Mouse (Mus musculus) heart, embryonic 11.5 days (tissue): ENCODE measurements around the gene Tmem115. TPM values are rescaled to one million over a fixed set of nuclear protein-coding genes. Genes with fewer than 3 reads are reported as not detected.
A peak's percentile ranks its signal among the peaks of the same experiment; 100 is the strongest.
"Not testable (repeated sequence)": the region's sequence is repeated elsewhere in the genome, so short reads cannot be mapped to it uniquely, and the experiment has no call there.

ENCODE experiments used
- ATAC-seq: fragments of 200-750 bp; cut with Nextera tagmentation; replicated peaks from 2 replicates; pipeline ENCODE4 v1.8.0; 2017; ENCODE audit warnings: moderate library complexity; ENCODE audit not compliant: insufficient number of reproducible peaks, low FRiP score, low TSS enrichment
- H3K27ac ChIP-seq: fragments of 300-500 bp; sonication (generic); 2 replicates; pipeline ENCODE4 v1.5.1; 2014; ENCODE audit warnings: mild to moderate bottlenecking, low read depth, low read length
- H3K27me3 ChIP-seq: fragments of 300-500 bp; sonication (generic); 2 replicates; pipeline ENCODE4 v1.6.1; 2014; ENCODE audit warnings: mild to moderate bottlenecking, low read length, mixed read lengths; ENCODE audit not compliant: control insufficient read depth, insufficient read depth
- H3K36me3 ChIP-seq: fragments of 300-500 bp; sonication (generic); 2 replicates; pipeline ENCODE4 v1.6.1; 2014; ENCODE audit warnings: mild to moderate bottlenecking, low read length, moderate library complexity, mixed read lengths; ENCODE audit not compliant: control insufficient read depth, insufficient read depth
- H3K4me1 ChIP-seq: fragments of 300-500 bp; sonication (generic); 2 replicates; pipeline ENCODE4 v1.6.1; 2014; ENCODE audit warnings: low read length; ENCODE audit not compliant: control insufficient read depth, insufficient read depth
- H3K4me2 ChIP-seq: fragments of 300-500 bp; sonication (generic); 2 replicates; pipeline ENCODE4 v1.6.1; 2014; ENCODE audit warnings: mild to moderate bottlenecking, moderate library complexity
- H3K4me3 ChIP-seq: fragments of 300-500 bp; sonication (generic); 2 replicates; pipeline ENCODE4 v1.5.1; 2014; ENCODE audit warnings: low read depth, low read length
- H3K9ac ChIP-seq: fragments of 300-500 bp; sonication (generic); 2 replicates; pipeline ENCODE4 v1.6.1; 2014; ENCODE audit warnings: mild to moderate bottlenecking, low read depth, low read length, moderate library complexity
- H3K9me3 ChIP-seq: fragments of 300-500 bp; sonication (generic); replicated peaks from 2 replicates; pipeline ENCODE4 v1.6.1; 2016; ENCODE audit warnings: low read length; ENCODE audit not compliant: control insufficient read depth
- WGBS: fragments of 180-500 bp; shearing (Covaris S2); extraction: QIAGEN DNeasy Blood & Tissue Kit; methylation state at CpG from one replicate; pipeline ENCODE4 v1.1.7; 2014; ENCODE audit not compliant: insufficient replicate concordance; 5-methylcytosine and 5-hydroxymethylcytosine counted together
- polyA plus RNA-seq: library from polyadenylated mRNA; unstranded; fragments of >200 nt; fragmentation: Nextera tagmentation; extraction: Ambion mirVana; gene quantifications from 2 replicates; pipeline ENCODE4 v1.2.1, GENCODE M21; 2014

Gene Tmem115
- polyA plus RNA-seq, 1 experiment from 2014 or later, result 37.0 TPM

- H3K27ac ChIP-seq, result peak overlapping the region; percentile 98
- peak; percentile 22; the same call in 1 of the 2 replicates for ATAC-seq
- H3K9ac ChIP-seq, result peak overlapping the region; percentile 97
- peaks cover 43% of the 10 kb centered on the region for H3K4me1 ChIP-seq
- H3K4me3 ChIP-seq, result peak overlapping the region; percentile 84
- peaks cover 22% of the 10 kb centered on the region for H3K36me3 ChIP-seq
- H3K4me2 ChIP-seq, result peak overlapping the region; percentile 98
- H3K9me3 ChIP-seq, result no peaks in the 10 kb centered on the region
- under 1% methylated on average over 23 of the region's 23 CpGs for WGBS
- H3K27me3 ChIP-seq, result peaks cover 14% of the 10 kb centered on the region
These were observed 21.3 kb downstream of the Tmem115 start for GRCm38 (mm10) chr9:107555031-107555457.

GRCm38 (mm10) chr9:107555701-107556100 is 22.0 kb downstream of the Tmem115 start:
- WGBS, result 32% methylated on average over 2 of the region's 2 CpGs
- peaks cover 41% of the 10 kb centered on the region for H3K4me1 ChIP-seq

GRCm38 (mm10) chr9:107556346-107556745 is 22.6 kb downstream of the Tmem115 start:
- no peaks in the 10 kb centered on the region for H3K9me3 ChIP-seq
- peaks cover 30% of the 10 kb centered on the region for H3K36me3 ChIP-seq
- peaks cover 3% of the 10 kb centered on the region; the same call in 1 of the 2 replicates for H3K27me3 ChIP-seq
- peak overlapping the region; percentile 84 for H3K4me3 ChIP-seq
- H3K4me1 ChIP-seq, result peaks cover 35% of the 10 kb centered on the region
- ATAC-seq, result no peak
- peak overlapping the region; percentile 98 for H3K4me2 ChIP-seq
- H3K9ac ChIP-seq, result peak overlapping the region; percentile 97; the same call in 1 of the 2 replicates
- 64% methylated on average over 3 of the region's 3 CpGs for WGBS
- H3K27ac ChIP-seq, result no peak overlapping the region

More at GRCm38 (mm10) chr9:107555701-107556100, 22.0 kb downstream of the Tmem115 start:
- Histone ChIP-seq H3K4me3 (peak overlapping the region; percentile 84), H3K36me3 (peaks cover 25% of the 10 kb centered on the region), H3K27me3 (peaks cover 7% of the 10 kb centered on the region), H3K27ac (peak overlapping the region; percentile 98), H3K9ac (peak overlapping the region; percentile 97), H3K4me2 (peak overlapping the region; percentile 98), H3K9me3 (no peaks in the 10 kb centered on the region)
- ATAC-seq, result no peak

- peaks cover 23% of the 10 kb centered on the region for H3K4me1 ChIP-seq
- H3K36me3 ChIP-seq, result peaks cover 30% of the 10 kb centered on the region
- ATAC-seq, result peak; percentile 88
- WGBS, result under 1% methylated on average over 46 of the region's 46 CpGs
- H3K4me2 ChIP-seq, result peak within 1 kb of the TSS; percentile 80
- H3K9me3 ChIP-seq, result no peaks in the 10 kb centered on the region
- H3K4me3 ChIP-seq, result peak within 1 kb of the TSS; percentile 90
- peak within 1 kb of the TSS; percentile 63 for H3K27ac ChIP-seq
- H3K27me3 ChIP-seq, result no peaks in the 10 kb centered on the region
- H3K9ac ChIP-seq, result peak within 1 kb of the TSS; percentile 82
These were observed 29.4 kb downstream of the Tmem115 start, which contains the start of gene Tusc2 for GRCm38 (mm10) chr9:107563029-107563581. TSS of gene Tusc2 (plus strand) at chr9:107563255.

GRCm38 (mm10) chr9:107565556-107565955 is 31.8 kb downstream of the Tmem115 start:
- not testable (repeated sequence) for H3K9me3 ChIP-seq, H3K9ac ChIP-seq, ATAC-seq, H3K27me3 ChIP-seq, H3K4me3 ChIP-seq
- 43% methylated on average over 5 of the region's 5 CpGs for WGBS
- peaks cover 32% of the 10 kb centered on the region for H3K4me1 ChIP-seq
- H3K36me3 ChIP-seq, result peaks cover 21% of the 10 kb centered on the region
- 0 out of 2 replicates have a peak overlapping the region, but pooled peaks have one; percentile 4 for H3K27ac ChIP-seq
- H3K4me2 ChIP-seq, result 0 out of 2 replicates have a peak overlapping the region, but pooled peaks have one; percentile 14

GRCm38 (mm10) chr9:107566041-107566709 is 32.4 kb downstream of the Tmem115 start:
- WGBS, result 49% methylated on average over 15 of the region's 15 CpGs
- H3K9ac ChIP-seq, result 0 out of 2 replicates have a peak overlapping the region, but pooled peaks have one; percentile 39
- H3K27ac ChIP-seq, result peak overlapping the region; percentile 86
- no peaks in the 10 kb centered on the region for H3K9me3 ChIP-seq
- peaks cover 38% of the 10 kb centered on the region for H3K4me1 ChIP-seq
- peaks cover 19% of the 10 kb centered on the region for H3K36me3 ChIP-seq
- no peak for ATAC-seq
- H3K27me3 ChIP-seq, result no peaks in the 10 kb centered on the region
- 0 out of 2 replicates have a peak overlapping the region, but pooled peaks have one; percentile 10 for H3K4me3 ChIP-seq
- H3K4me2 ChIP-seq, result peak overlapping the region; percentile 93

- H3K4me2 ChIP-seq, result peak overlapping the region; percentile 93
- peak overlapping the region; percentile 3; the same call in 1 of the 2 replicates for H3K4me3 ChIP-seq
- H3K36me3 ChIP-seq, result peaks cover 16% of the 10 kb centered on the region
- peaks cover 44% of the 10 kb centered on the region for H3K4me1 ChIP-seq
- H3K9me3 ChIP-seq, result no peaks in the 10 kb centered on the region
- no peak for ATAC-seq
- no peak overlapping the region for H3K9ac ChIP-seq
- no peaks in the 10 kb centered on the region for H3K27me3 ChIP-seq
- H3K27ac ChIP-seq, result peak overlapping the region; percentile 86
- 62% methylated on average over 3 of the region's 3 CpGs for WGBS
These were observed 33.1 kb downstream of the Tmem115 start for GRCm38 (mm10) chr9:107566855-107567254.

GRCm38 (mm10) chr9:107567702-107568319 is 34.1 kb downstream of the Tmem115 start, which contains the start of gene Hyal2:
TSS of gene Hyal2 (plus strand) at chr9:107567945.
- no peak for ATAC-seq
- H3K4me1 ChIP-seq, result peaks cover 46% of the 10 kb centered on the region
- no peaks in the 10 kb centered on the region for H3K27me3 ChIP-seq
- WGBS, result 9% methylated on average over 18 of the region's 18 CpGs
- H3K9me3 ChIP-seq, result no peaks in the 10 kb centered on the region
- H3K9ac ChIP-seq, result peak within 1 kb of the TSS; percentile 92
- peak within 1 kb of the TSS; percentile 85 for H3K4me3 ChIP-seq
- peaks cover 16% of the 10 kb centered on the region for H3K36me3 ChIP-seq
- H3K27ac ChIP-seq, result peak within 1 kb of the TSS; percentile 86
- H3K4me2 ChIP-seq, result peak within 1 kb of the TSS; percentile 93
